Mouse (Mus musculus): Measurements from ENCODE around the gene Dlg2. TPM values are rescaled to one million over a fixed set of nuclear protein-coding genes. Genes with fewer than 3 reads are reported as not detected.
A peak's percentile ranks its signal among the peaks of the same experiment; 100 is the strongest.

The Dlg2 gene
- polyA plus RNA-seq, 1 experiment from 2014 or later, result 1.5 TPM

DNA sequence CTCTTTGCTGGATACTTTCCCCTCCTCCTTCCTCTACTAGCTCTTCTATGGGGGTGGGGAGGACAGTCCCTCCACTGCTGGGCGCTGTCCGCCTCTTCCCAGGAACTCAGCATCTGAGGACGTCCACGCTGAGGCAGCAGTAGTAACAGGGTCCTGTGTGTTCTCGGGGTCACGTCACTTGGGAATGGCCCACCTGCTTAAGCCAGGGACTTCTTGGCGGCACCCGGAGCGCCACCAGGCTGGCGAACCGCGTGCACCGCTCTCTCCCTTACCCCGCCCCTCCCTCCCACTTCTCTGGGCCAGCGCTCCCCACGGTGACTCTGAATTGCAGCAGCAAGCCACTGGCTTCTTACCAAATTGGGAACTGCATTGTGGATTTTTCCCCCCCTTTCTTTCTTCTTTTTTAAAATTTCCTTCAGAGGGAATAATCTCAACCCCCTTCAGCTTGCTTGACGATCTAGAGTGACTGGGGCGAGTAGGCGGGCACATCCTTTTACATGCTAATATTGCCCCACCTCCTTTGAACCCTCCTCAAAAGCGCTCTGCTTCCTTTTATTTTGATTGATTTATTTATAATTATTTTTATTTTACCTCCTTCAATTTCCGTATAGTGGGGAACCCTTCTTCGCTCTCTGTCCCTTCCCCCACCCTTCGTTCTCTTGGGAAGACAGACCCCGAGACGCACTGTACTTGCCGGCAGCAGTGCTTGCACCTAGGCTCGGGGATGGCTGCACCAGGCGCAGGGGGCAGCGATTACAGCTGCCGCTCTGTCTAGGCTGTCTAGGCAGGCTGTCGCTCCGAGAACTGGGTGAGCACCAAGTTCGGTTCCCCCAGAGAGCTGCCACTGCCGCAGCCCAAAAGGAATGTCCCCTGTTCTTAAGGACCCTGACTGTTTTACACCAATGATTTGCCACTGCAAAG is 785.8 kb downstream of the Dlg2 start:
- ChIA-PET POLR2A (no interaction called here), CTCF (no interaction called here)
- TF ChIP-seq CTCF (IDR thresholded peaks at IDR 0.05), result no peak
- in situ Hi-C loops (cut with MboI; ENCODE audit: low pct_unique_long_range_greater_than_20kb), result no loop called here
- H3K27me3 ChIP-seq, result peaks cover 49% of the 10 kb centered on the region
- no peak for DNase-seq (ENCODE audit: low read depth, low spot score)
- ATAC-seq, result peak; percentile 31

GRCm38 (mm10) chr7:91262998-91263397 is 786.5 kb downstream of the Dlg2 start:
- in situ Hi-C loops (cut with MboI; ENCODE audit: low pct_unique_long_range_greater_than_20kb), result no loop called here
- no peak for DNase-seq (ENCODE audit: low read depth, low spot score)
- CTCF ChIA-PET, result no interaction called here
- no peak for TF ChIP-seq CTCF (IDR thresholded peaks at IDR 0.05)
- POLR2A ChIA-PET, result no interaction called here
- no peak for ATAC-seq
- peaks cover 49% of the 10 kb centered on the region for H3K27me3 ChIP-seq

DNA sequence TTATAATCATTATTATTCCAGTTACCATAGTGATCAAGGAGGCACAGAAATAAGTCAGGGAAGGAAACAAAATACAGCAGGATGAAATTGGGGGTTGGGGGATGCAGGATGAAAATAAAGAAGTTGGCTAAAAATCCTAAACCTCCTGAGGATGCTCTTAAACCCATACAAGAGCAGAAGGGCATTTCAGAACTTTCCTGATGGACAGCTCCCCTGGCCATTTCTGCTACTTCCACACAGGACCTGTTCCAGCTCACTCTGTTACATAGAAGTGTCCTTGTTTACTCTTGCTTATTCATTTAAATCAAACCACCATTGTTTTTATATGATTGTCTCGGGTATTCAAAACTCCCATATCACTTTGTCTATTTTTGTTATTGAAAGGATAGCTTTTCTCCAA is 791.3 kb downstream of the Dlg2 start:
- peaks cover 22% of the 10 kb centered on the region for H3K27me3 ChIP-seq
- TF ChIP-seq CTCF (IDR thresholded peaks at IDR 0.05), result no peak
- in situ Hi-C loops (cut with MboI; ENCODE audit: low pct_unique_long_range_greater_than_20kb), result no loop called here
- ATAC-seq, result no peak
- ChIA-PET CTCF (no interaction called here), POLR2A (no interaction called here)
- DNase-seq (ENCODE audit: low read depth, low spot score), result peak; percentile 6

GRCm38 (mm10) chr7:91284167-91284566 is 807.7 kb downstream of the Dlg2 start:
- TF ChIP-seq CTCF (IDR thresholded peaks at IDR 0.05), result no peak
- ATAC-seq (no peak), DNase-seq (ENCODE audit: low read depth, low spot score) (no peak)
- in situ Hi-C loops (cut with MboI; ENCODE audit: low pct_unique_long_range_greater_than_20kb), result no loop called here
- POLR2A ChIA-PET, result no interaction called here
- H3K27me3 ChIP-seq, result peaks cover 29% of the 10 kb centered on the region
- CTCF ChIA-PET, result no interaction called here

GRCm38 (mm10) chr7:91288324-91288723 is 811.9 kb downstream of the Dlg2 start:
- ATAC-seq (no peak), DNase-seq (ENCODE audit: low read depth, low spot score) (no peak)
- ChIA-PET CTCF (no interaction called here), POLR2A (interaction anchor here (0.6 kb wide), 1 partner anchor 118 kb away, joined by 3 read pairs; no protein-coding TSS in a partner anchor)
- in situ Hi-C loops (cut with MboI; ENCODE audit: low pct_unique_long_range_greater_than_20kb), result no loop called here
- peaks cover 44% of the 10 kb centered on the region for H3K27me3 ChIP-seq
- no peak for TF ChIP-seq CTCF (IDR thresholded peaks at IDR 0.05)

DNA sequence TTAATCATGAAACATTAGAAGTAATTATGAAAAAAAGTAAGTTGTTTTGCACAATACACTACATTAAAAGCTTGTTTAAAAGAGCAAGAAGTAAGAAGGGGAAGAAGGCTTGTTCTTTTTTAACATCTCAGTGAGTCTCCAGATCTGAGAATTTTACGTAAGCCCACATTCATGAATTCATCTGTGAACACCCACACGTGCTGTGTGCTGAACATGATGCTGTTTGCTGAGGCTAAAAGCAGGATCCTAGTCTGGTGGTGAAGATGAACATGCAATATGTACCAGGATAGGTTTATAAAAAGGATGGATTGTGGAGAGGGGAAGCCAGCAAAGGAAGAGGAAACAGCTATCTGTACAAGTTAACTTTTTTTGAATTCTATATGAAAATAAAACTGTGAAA is 819.7 kb downstream of the Dlg2 start:
- ChIA-PET POLR2A (interaction anchor here (1.1 kb wide), 1 partner anchor 601 kb away, joined by 3 read pairs; no protein-coding TSS in a partner anchor), CTCF (interaction anchor here (1.0 kb wide), 1 partner anchor 17 kb away, joined by 3 read pairs; no protein-coding TSS in a partner anchor)
- TF ChIP-seq CTCF (IDR thresholded peaks at IDR 0.05), result no peak
- ATAC-seq (no peak), DNase-seq (ENCODE audit: low read depth, low spot score) (no peak)
- in situ Hi-C loops (cut with MboI; ENCODE audit: low pct_unique_long_range_greater_than_20kb), result no loop called here
- H3K27me3 ChIP-seq, result peaks cover 6% of the 10 kb centered on the region

DNA sequence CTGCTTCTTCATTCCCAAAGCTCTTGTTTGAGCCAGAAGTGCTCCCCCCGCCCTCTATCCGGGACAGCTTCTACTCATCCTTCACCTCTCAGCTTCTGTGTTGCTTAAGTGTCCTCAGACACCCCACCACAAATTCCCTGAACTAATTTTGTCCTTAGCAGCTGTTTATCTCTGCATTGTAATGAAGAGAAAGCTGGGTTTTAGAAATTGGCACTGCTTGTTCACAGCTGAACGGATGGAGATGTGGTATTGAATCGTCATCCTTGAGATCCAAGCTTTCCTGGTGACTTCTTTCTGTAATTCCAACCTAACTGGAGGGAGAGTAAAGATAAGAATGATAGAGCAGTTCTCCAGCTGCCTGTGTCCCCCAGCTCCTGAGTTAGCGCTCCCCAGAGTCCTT is 834.7 kb downstream of the Dlg2 start:
- DNase-seq (ENCODE audit: low read depth, low spot score), result no peak
- TF ChIP-seq CTCF (IDR thresholded peaks at IDR 0.05), result no peak
- ChIA-PET CTCF (no interaction called here), POLR2A (no interaction called here)
- H3K27me3 ChIP-seq, result peaks cover 8% of the 10 kb centered on the region
- no peak for ATAC-seq
- in situ Hi-C loops (cut with MboI; ENCODE audit: low pct_unique_long_range_greater_than_20kb), result no loop called here

DNA sequence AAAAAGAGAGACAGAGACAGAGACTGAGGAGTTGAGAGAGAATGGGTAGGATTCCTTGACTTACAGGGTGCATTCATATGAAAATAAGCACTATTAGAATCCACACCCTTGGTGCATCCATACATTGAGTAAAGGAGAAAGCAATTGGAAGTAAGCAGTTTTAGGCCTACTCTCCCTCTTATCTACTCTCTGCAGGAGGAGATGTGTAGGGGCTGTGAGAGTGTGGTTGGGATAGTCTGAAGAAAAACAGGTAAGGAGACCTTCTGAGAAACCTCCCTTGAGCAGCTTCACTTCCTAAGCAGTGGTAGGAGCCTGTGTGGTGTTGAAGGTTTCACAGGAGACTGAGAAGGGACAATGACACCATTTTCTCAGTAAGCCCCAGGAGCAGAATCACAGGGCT is 868.6 kb downstream of the Dlg2 start:
- in situ Hi-C loops (cut with MboI; ENCODE audit: low pct_unique_long_range_greater_than_20kb), result no loop called here
- H3K27me3 ChIP-seq, result peaks cover 3% of the 10 kb centered on the region
- POLR2A ChIA-PET, result no interaction called here
- DNase-seq (ENCODE audit: low read depth, low spot score) (no peak), ATAC-seq (no peak)
- TF ChIP-seq CTCF (IDR thresholded peaks at IDR 0.05), result no peak
- CTCF ChIA-PET, result no interaction called here

DNA sequence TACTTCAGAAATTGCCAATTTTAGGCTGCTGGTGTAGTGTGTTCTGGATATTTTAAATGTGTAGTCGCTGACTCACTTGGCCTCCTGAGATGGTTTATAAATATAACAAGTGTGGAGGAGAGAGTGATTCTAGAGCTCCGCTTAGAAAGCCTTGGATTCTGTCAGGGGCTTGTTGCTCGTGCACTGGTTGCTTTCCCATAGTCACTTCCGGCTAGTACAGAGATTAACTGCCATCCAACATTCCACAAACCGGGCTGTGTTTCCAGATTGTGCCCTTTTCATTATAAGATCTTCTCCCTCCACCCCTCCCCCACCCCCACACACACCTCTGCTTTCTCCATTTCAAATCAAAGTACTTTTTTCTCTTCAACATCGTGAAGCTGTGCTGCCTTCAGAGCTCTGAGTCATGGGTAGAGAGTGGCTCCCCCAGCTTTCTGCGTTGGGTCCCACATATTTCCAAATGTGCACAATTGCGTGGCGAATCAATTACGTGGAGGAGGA is 893.4 kb downstream of the Dlg2 start:
- DNase-seq (ENCODE audit: low read depth, low spot score), result no peak
- ChIA-PET POLR2A (no interaction called here), CTCF (no interaction called here)
- in situ Hi-C loops (cut with MboI; ENCODE audit: low pct_unique_long_range_greater_than_20kb), result no loop called here
- H3K27me3 ChIP-seq, result peaks cover 10% of the 10 kb centered on the region
- ATAC-seq, result no peak
- no peak for TF ChIP-seq CTCF (IDR thresholded peaks at IDR 0.05)

- ChIA-PET CTCF (no interaction called here), POLR2A (no interaction called here)
- H3K27me3 ChIP-seq, result peaks cover 33% of the 10 kb centered on the region
- no peak for TF ChIP-seq CTCF (IDR thresholded peaks at IDR 0.05)
- DNase-seq (ENCODE audit: low read depth, low spot score) (no peak), ATAC-seq (no peak)
- in situ Hi-C loops (cut with MboI; ENCODE audit: low pct_unique_long_range_greater_than_20kb), result no loop called here
These were observed 905.8 kb downstream of the Dlg2 start for GRCm38 (mm10) chr7:91382281-91382680.

DNA sequence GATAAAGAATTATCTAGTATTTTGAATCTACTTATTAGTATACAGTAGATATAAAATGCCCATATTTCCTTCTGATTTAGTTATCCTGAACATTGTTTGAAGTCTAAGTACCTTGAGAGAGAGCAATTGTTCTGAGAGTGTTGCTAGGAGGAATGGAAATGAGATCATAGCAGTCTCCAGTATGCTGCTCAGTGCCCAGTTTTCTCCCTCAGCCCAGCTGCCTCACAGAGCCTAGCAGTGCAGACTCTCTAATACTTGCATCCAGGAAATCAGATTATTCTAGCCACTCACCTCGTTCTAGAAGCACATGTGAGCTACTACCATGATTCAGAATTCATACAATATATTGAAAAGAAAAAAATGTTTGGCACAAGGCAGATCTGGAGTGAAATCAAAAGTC is 907.4 kb downstream of the Dlg2 start:
- ChIA-PET POLR2A (no interaction called here), CTCF (no interaction called here)
- no peak for ATAC-seq
- no peak for DNase-seq (ENCODE audit: low read depth, low spot score)
- no peak for TF ChIP-seq CTCF (IDR thresholded peaks at IDR 0.05)
- in situ Hi-C loops (cut with MboI; ENCODE audit: low pct_unique_long_range_greater_than_20kb), result no loop called here
- H3K27me3 ChIP-seq, result peaks cover 21% of the 10 kb centered on the region
